Mouse (Mus musculus) liver, postnatal 0 days (tissue): ENCODE measurements around the gene Olfr1219.

Experiments
- CTCF ChIP-seq: sonication (generic); IDR thresholded peaks from 2 replicates; pipeline ENCODE4 v1.5.1; 2016; ENCODE audit warnings: antibody characterized with exemption, low read depth
- EP300 ChIP-seq: IDR thresholded peaks from 2 replicates; pipeline ENCODE4 v1.6.1; 2016; ENCODE audit warnings: antibody characterized with exemption, low read depth, mild to moderate bottlenecking

DNA sequence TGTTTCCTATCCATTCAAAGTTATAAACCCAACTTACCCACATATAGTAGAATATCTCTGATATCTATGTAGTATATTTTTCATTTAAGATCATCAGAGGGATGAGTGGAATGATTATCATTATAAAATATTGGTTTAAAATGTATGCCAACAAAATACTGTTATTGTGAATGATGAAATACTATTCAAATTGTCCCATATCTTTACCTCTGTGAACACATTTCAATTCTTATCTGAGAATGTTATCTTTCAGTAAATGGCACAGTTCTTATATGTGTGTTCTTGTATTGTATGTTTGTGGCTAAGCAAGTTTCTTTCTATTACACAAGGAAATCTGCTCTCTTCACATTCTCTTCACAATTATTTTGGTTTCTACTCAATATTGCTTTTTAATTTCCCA lies 22.3 kb upstream of the Olfr1219 start:
- TF ChIP-seq EP300, result no peak
- no peak for TF ChIP-seq CTCF
